Mouse (Mus musculus): Measurements from ENCODE around the gene Npas2. TPM values are rescaled to one million over a fixed set of nuclear protein-coding genes. Genes with fewer than 3 reads are reported as not detected.

The Npas2 gene
- polyA plus RNA-seq, 1 experiment from 2014 or later: 0.92 TPM

DNA sequence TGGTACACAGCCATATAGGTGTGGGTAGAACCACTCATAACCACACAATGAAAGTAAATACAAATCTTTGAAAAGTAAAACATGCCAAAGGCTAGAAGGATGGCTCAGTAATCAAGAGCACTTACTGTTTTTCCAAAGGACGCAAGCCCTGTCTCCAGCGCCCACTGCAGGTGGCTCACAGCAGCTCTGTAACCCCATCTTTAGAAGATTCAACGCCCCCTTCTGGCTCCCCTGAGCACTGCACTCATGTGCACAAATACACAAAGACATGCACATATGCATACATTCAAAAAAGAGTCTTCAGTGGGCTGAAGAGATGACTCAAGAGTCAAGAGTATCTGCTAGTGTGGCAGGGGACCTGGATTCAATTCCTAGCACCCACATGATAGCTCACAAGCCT, 36.5 kb downstream of the Npas2 start:
- no peak overlapping the region for H3K4me2 ChIP-seq
- no peak overlapping the region for H3K4me3 ChIP-seq (replicated peaks)
- 0 out of 2 replicates have a peak, but pooled peaks cover 2% of the 10 kb centered on the region for H3K4me1 ChIP-seq
- 71% methylated on average over 3 of the region's 3 CpGs for WGBS
- H3K27ac ChIP-seq: no peak overlapping the region
- H3K9me3 ChIP-seq (replicated peaks): no peaks in the 10 kb centered on the region
- H3K27me3 ChIP-seq: no peaks in the 10 kb centered on the region
- H3K9ac ChIP-seq: no peak overlapping the region
- H3K36me3 ChIP-seq: no peaks in the 10 kb centered on the region
- ATAC-seq (replicated peaks; ENCODE audit: low FRiP score): no peak

DNA sequence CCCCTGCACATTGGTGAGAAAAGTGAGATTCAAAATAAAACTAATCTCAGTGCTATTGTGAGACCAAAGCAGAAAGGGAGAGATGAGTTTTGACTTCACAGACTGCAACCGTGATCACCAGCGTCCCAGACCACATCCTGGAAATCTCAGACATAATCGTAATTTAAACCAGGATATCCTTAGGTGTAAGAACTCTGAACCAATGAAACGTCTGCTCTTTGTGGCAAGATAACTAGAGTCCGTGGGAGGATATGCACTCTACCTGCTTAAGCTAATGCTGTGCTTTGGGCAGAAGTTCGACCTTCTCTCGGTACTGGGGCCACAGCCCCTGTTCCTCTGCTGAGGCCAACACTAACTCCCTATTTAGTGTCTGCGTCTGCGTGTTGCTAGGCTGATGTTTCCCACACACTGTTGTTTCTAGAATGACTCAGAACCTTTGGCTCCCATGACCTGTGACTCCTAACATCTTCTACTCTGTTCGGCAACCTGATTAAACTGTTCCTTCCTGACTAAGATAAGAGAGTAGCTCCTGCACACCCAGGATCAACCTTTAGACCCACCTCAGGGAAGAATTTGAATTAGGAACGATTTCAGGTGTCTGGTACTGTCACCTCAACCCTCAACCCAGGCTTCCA, 41.4 kb downstream of the Npas2 start:
- no peak overlapping the region for H3K4me2 ChIP-seq
- H3K9ac ChIP-seq: no peak overlapping the region
- WGBS: 43% methylated on average over 11 of the region's 11 CpGs
- no peaks in the 10 kb centered on the region for H3K27me3 ChIP-seq
- H3K27ac ChIP-seq: no peak overlapping the region
- no peaks in the 10 kb centered on the region for H3K36me3 ChIP-seq
- no peaks in the 10 kb centered on the region for H3K9me3 ChIP-seq (replicated peaks)
- peaks cover 7% of the 10 kb centered on the region; the same call in 1 of the 2 replicates for H3K4me1 ChIP-seq
- no peak for ATAC-seq (replicated peaks; ENCODE audit: low FRiP score)
- H3K4me3 ChIP-seq (replicated peaks): no peak overlapping the region

DNA sequence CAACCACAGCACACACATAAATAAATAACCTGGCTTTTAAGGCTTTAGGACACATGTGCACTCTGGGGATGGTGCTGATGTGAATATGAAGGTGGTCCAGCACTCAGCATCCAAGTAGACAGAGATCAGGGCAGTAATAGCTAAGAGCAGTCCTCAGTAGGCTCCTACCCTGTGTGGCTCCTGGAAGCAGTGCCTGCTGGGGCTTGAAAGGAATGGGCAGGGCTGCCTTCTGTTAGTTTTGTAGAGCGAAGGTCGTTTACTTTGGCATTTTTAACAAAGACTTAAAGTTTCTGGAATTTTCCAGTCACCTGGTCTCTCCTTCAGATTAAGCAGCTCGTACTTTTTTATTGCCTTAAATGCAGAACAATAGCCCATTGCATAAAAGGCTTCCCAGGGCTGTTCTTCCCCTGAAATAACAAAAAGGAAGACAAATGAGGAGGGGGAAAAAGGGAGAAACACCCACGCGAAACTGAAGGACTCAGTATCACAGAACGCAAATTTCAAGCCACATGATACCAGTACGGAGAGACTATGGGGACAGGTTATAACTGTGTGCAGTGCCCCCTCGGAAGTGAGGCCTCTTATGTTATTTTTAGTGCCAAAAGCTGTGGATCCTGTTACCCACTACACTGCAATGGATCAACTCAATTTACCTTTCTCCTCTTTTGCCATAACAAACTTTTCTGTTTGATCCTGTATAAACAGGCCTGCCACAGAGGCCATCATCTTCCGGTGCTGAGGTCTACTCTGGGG, 44.1 kb downstream of the Npas2 start:
- peak; percentile 64 for ATAC-seq (replicated peaks; ENCODE audit: low FRiP score)
- peaks cover 7% of the 10 kb centered on the region; the same call in 1 of the 2 replicates for H3K4me1 ChIP-seq

DNA sequence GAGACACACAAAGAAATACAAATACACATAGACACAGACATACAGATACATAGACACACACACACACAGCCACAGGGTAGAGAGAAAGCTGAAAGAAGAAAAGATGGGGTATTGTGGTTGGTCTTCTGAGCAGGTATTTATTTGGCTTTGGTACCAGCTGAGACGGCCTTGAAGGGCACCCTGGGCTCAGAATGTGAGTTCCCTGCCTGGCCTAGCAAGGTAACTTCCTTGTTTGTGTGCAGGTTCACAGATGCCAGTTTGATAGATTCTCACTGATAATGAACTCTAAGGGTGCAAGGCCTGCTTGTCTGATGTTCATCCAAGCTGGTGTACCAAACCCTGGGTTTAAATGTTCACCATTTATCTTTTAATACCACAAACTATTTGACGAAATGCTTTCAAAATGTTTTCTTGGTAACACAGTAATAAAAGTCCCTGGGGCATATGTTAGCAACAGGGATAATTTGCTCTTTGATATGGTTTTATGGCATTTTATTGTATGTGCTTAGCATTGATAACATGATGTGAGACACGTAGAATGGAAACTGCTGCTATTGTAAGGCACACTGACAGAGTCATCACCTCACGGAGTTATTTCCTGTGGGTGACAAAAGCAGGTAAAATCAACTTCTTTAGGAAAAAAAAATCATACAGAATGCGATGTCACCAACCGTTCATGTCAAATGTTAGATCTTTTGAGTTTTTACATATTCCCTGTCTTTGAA, 47.5 kb downstream of the Npas2 start:
- H3K4me1 ChIP-seq: peaks cover 3% of the 10 kb centered on the region; the same call in 1 of the 2 replicates
- H3K9me3 ChIP-seq (replicated peaks): no peaks in the 10 kb centered on the region
- no peaks in the 10 kb centered on the region for H3K27me3 ChIP-seq
- no peak overlapping the region for H3K27ac ChIP-seq
- H3K4me3 ChIP-seq (replicated peaks): no peak overlapping the region
- H3K9ac ChIP-seq: no peak overlapping the region
- WGBS: 88% methylated on average over 6 of the region's 6 CpGs
- no peaks in the 10 kb centered on the region for H3K36me3 ChIP-seq
- no peak for ATAC-seq (replicated peaks; ENCODE audit: low FRiP score)
- H3K4me2 ChIP-seq: no peak overlapping the region

More for the DNA sequence above, 44.1 kb downstream of the Npas2 start:
- no peak overlapping the region for H3K27ac ChIP-seq
- no peak overlapping the region for H3K4me2 ChIP-seq
- H3K9me3 ChIP-seq (replicated peaks): no peaks in the 10 kb centered on the region
- no peak overlapping the region for H3K9ac ChIP-seq
- H3K27me3 ChIP-seq: no peaks in the 10 kb centered on the region
- H3K36me3 ChIP-seq: no peaks in the 10 kb centered on the region
- H3K4me3 ChIP-seq (replicated peaks): no peak overlapping the region
- WGBS: 31% methylated on average over 9 of the region's 9 CpGs

DNA sequence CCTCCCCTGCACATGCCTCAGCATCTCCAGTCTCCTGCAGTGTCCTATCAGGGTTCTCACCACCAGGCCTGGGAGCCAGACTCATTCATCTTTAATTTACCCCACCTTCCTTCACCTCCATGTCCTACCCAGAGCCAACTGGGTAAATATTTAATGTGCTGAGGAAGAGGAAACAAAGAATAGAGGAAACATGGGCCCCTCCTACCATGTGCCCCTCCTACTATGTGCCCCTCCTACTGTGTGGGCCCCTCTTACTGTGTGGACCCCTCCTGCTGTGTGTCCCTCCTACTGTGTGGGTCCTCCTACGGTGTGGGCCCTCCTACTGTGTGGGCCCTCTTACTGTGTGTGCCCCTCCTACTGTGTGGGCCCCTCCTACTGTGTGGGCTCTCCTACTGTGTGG, 51.2 kb downstream of the Npas2 start:
- Histone ChIP-seq H3K9ac (no peak overlapping the region), H3K4me2 (no peak overlapping the region), H3K4me1 (no peaks in the 10 kb centered on the region), H3K36me3 (no peaks in the 10 kb centered on the region), H3K9me3 (replicated peaks) (no peaks in the 10 kb centered on the region), H3K27ac (no peak overlapping the region), H3K4me3 (replicated peaks) (no peak overlapping the region), H3K27me3 (no peaks in the 10 kb centered on the region)
- ATAC-seq (replicated peaks; ENCODE audit: low FRiP score): no peak
- 64% methylated on average over 1 of the region's 1 CpGs for WGBS

DNA sequence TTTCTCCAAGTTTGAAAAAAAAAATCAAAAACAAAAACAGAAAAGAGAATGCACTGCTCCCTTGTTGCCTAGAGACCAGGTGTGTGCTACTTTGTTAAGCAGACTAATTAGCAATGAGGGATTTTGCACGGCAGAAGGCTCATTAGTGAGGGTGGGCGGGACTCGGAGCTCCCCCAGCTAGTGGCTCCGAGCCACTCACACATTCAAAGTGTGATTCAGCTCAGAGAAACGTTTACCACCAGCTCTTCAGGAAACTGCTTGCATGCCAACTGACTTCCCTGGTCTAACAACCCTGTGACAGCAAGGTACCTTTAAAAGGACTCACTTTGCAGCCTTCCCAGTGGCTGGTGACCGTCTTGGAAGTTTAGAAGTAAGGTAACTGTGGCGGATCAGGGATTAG, 58.1 kb downstream of the Npas2 start:
- ATAC-seq (replicated peaks; ENCODE audit: low FRiP score): no peak
- Histone ChIP-seq H3K4me2 (no peak overlapping the region), H3K27me3 (no peaks in the 10 kb centered on the region), H3K36me3 (no peaks in the 10 kb centered on the region), H3K9me3 (replicated peaks) (no peaks in the 10 kb centered on the region), H3K27ac (no peak overlapping the region), H3K4me1 (no peaks in the 10 kb centered on the region), H3K9ac (no peak overlapping the region), H3K4me3 (replicated peaks) (no peak overlapping the region)
- WGBS: 38% methylated on average over 7 of the region's 7 CpGs

DNA sequence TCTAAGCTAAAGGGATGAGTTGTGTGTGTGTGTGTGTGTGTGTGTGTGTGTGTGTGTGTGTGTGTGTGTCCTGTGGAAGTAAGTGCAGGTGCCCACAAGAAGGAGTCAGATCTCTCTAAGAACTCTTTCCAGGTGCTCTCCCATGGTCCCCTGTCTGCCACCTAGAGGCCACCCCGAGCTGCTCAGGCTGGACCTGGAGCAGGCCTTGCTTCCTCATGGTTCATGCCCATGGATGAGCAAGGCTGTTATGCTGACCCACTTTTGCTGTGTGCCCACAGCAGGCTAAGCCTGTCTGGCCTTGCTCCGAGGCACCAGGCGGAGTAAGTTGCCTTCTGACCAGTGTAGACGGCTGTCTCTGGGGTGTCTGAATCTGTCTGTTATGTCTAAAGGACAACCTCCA, 60.2 kb downstream of the Npas2 start:
- Histone ChIP-seq H3K9ac (no peak overlapping the region), H3K27me3 (no peaks in the 10 kb centered on the region), H3K4me1 (no peaks in the 10 kb centered on the region), H3K27ac (no peak overlapping the region), H3K4me2 (no peak overlapping the region), H3K9me3 (replicated peaks) (no peaks in the 10 kb centered on the region), H3K4me3 (replicated peaks) (no peak overlapping the region), H3K36me3 (no peaks in the 10 kb centered on the region)
- WGBS: 73% methylated on average over 4 of the region's 4 CpGs
- ATAC-seq (replicated peaks; ENCODE audit: low FRiP score): no peak

DNA sequence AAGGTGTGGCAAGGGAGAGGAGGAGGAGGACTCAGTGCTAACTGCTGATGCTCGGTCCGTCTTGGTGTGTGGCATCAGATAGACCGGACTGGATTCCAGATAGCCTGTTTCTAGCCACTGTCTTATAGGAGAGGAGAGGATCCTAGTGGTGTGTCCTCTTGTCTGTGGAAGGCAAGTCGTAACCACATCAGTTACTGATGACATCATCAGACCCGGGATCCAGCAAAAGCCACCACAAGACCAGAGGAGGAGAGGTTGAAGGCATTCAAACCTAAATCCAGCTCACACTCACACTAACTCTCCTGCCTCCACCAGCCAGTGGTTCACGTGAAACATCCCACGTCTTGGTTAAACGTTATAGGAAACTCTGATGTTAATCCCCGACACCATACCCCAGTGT, 62.5 kb downstream of the Npas2 start:
- Histone ChIP-seq H3K27me3 (no peaks in the 10 kb centered on the region), H3K9ac (no peak overlapping the region), H3K4me1 (no peaks in the 10 kb centered on the region), H3K4me3 (replicated peaks) (no peak overlapping the region), H3K36me3 (no peaks in the 10 kb centered on the region), H3K4me2 (no peak overlapping the region), H3K9me3 (replicated peaks) (no peaks in the 10 kb centered on the region), H3K27ac (no peak overlapping the region)
- WGBS: 90% methylated on average over 9 of the region's 9 CpGs
- ATAC-seq (replicated peaks; ENCODE audit: low FRiP score): no peak

DNA sequence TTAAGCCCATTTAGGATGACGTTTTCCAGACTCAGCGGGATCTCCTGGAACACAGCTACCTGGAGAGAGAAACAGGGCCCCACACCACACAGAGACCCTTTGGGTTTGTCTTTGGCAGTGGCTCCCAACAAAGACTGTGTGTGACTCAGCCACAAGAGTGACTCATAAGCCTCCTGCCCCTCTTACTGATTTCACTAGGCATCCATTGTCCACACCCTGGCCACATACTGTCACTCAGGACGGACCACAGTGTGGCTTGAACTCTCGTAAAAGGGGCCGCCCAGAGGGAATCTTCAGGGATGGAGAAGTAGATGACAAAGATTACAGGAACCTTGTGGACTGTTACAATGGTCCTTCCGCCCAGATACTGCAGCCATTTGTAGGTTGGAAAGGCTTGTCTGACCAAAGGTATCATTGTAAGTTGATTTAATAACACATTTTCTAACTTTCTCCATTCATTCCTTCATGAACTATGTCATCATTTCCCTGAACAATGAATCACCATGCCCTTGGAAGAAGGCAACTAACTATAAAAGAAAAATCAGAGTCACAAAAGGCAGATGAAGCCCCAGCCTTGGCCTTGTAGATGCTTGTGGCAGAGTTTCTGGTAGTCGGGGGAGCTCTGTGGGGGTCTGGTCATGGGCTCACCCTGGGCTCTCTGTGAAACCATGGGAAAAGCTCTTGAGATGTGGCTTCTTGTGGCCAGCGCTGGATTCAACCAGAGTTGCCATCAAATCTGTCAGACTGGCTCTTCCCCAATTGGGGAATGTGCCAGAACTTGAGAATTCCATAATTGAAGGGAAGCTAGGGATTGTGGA, 63.2 kb downstream of the Npas2 start:
- no peak overlapping the region for H3K27ac ChIP-seq
- no peaks in the 10 kb centered on the region for H3K27me3 ChIP-seq
- H3K36me3 ChIP-seq: no peaks in the 10 kb centered on the region
- no peak overlapping the region for H3K4me2 ChIP-seq
- no peaks in the 10 kb centered on the region for H3K4me1 ChIP-seq
- H3K4me3 ChIP-seq (replicated peaks): no peak overlapping the region
- H3K9me3 ChIP-seq (replicated peaks): no peaks in the 10 kb centered on the region
- H3K9ac ChIP-seq: no peak overlapping the region
- ATAC-seq (replicated peaks; ENCODE audit: low FRiP score): no peak
- WGBS: 80% methylated on average over 8 of the region's 8 CpGs

DNA sequence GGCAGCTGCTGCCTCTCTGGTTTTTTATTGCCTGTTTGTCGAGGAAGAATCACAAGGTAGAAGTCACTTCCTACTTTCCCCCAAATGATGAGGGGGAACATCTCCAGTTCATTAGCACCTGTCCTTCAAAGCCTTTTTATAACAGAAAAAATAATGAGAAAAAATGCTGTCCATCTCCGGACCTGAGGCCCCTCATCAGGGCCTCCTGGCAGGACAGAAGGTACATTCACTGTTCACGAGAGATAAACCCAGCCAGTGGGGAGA, 63.7 kb downstream of the Npas2 start:
- no peak for ATAC-seq (replicated peaks; ENCODE audit: low FRiP score)
- Histone ChIP-seq H3K27me3 (no peaks in the 10 kb centered on the region), H3K27ac (no peak overlapping the region), H3K4me1 (no peaks in the 10 kb centered on the region), H3K9ac (no peak overlapping the region), H3K4me3 (replicated peaks) (no peak overlapping the region), H3K36me3 (no peaks in the 10 kb centered on the region), H3K9me3 (replicated peaks) (no peaks in the 10 kb centered on the region), H3K4me2 (no peak overlapping the region)
- WGBS: 48% methylated on average over 3 of the region's 3 CpGs

DNA sequence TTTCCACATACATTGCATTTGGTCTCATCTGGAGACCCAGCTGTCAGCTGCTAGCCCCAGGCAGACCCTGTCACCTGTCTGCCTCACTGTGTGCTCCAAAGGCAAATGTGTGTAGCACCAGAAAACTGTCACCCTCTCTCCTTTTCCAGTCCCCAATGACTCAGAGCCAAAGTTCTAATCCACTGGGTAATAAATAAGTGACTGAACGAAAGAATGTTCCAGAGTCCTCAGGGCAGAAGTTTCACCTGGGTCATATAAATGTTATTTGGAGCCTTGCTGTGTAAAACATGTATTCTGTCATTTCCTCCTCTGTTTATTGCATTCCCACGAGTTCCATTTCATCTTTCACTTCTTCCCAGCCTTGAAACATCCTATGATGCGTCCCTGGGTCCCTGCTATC, 66.1 kb downstream of the Npas2 start:
- Histone ChIP-seq H3K27me3 (no peaks in the 10 kb centered on the region), H3K4me2 (no peak overlapping the region), H3K4me1 (no peaks in the 10 kb centered on the region), H3K27ac (no peak overlapping the region), H3K36me3 (no peaks in the 10 kb centered on the region), H3K9ac (no peak overlapping the region), H3K4me3 (replicated peaks) (no peak overlapping the region), H3K9me3 (replicated peaks) (no peaks in the 10 kb centered on the region)
- no peak for ATAC-seq (replicated peaks; ENCODE audit: low FRiP score)
- 72% methylated on average over 3 of the region's 3 CpGs for WGBS

Measured in kidney, embryonic 15.5 days (tissue).